Mouse (Mus musculus) embryonic fibroblast, embryonic 13.5 days (primary cell): ENCODE results near the gene Pigz. TPM values are rescaled to one million over a fixed set of nuclear protein-coding genes. Genes with fewer than 3 reads are reported as not detected.
"Not testable (repeated sequence)": the region's sequence is repeated elsewhere in the genome, so short reads cannot be mapped to it uniquely, and the experiment has no call there.

Experiments
- H3K27ac ChIP-seq: 2 replicates; pipeline ENCODE4 v1.5.1; 2012; ENCODE audit warnings: low read length, control low read depth, inconsistent platforms; ENCODE audit not compliant: insufficient read depth
- H3K4me1 ChIP-seq: 2 replicates; pipeline ENCODE4 v1.6.1; 2011; ENCODE audit warnings: low read length; ENCODE audit not compliant: control insufficient read depth, insufficient read depth
- H3K4me3 ChIP-seq: 2 replicates; pipeline ENCODE4 v1.5.1; 2011; ENCODE audit warnings: mild to moderate bottlenecking, control low read depth, low read length; ENCODE audit not compliant: insufficient read depth
- CTCF ChIP-seq: IDR thresholded peaks from 2 replicates; pipeline ENCODE4 v1.5.1; 2011; ENCODE audit warnings: mild to moderate bottlenecking, control low read depth, low read length, moderate library complexity, borderline replicate concordance; ENCODE audit not compliant: insufficient read depth
- POLR2A ChIP-seq: IDR thresholded peaks from 2 replicates; pipeline ENCODE4 v1.6.1; 2011; ENCODE audit warnings: low read depth, mild to moderate bottlenecking, control low read depth, low read length, moderate library complexity
- polyA plus RNA-seq: library from polyadenylated mRNA; stranded (reverse); fragments of >200 nt; gene quantifications from 2 replicates; pipeline ENCODE4 v1.2.4, GENCODE M21; 2011; ENCODE audit warnings: low read depth; ENCODE audit not compliant: missing spikeins, insufficient read length

Gene Pigz
- polyA plus RNA-seq, 1 experiment = not detected

DNA sequence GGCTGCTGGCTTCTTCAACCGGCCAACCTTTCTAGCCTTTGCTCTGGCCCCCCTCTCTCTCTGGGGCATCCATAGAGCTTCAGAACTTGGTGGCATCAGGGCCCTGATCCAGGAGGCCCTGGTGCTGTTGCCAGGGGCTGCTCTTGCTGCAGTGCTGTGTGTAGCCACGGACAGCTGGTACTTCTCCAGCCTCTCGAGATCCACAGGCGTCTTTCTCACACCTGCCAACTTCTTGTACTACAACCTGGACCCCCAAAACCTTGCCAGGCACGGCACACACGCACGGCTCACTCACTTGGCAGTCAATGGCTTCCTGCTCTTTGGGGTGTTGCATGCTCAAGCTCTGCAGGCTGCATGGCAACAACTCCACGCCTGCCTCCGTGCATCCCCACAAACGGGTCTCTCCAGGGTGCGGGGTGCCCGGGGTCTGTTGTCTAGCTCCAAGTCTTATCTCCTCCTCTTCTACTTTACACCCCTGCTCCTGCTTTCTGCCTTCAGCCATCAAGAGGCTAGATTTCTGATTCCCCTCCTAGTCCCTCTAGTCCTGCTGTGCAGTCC, 11.1 kb downstream of the Pigz start:
- H3K4me3 ChIP-seq = no peak overlapping the region
- H3K4me1 ChIP-seq = 0 out of 2 replicates have a peak, but pooled peaks cover 3% of the 10 kb centered on the region
- TF ChIP-seq POLR2A (no peak), CTCF (no peak)
- H3K27ac ChIP-seq = no peak overlapping the region

DNA sequence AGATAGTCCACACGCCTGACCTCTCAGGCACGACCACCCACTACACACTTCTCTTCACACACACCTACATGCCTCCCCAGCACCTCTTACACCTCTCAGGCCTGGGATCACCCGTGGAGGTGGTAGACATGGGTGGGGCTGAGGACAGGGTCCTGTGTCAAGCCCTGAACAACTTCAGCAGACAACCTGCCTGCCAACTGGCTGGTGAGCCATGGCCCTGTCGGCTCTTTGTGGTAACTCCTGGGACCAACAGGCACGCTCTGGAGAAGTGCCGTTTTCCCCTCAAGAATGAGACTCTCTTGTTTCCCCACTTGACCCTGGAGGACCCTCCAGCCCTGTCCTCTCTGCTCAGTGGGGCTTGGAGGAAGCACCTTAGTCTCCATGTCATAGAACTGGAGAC, 11.7 kb downstream of the Pigz start:
- TF ChIP-seq CTCF (no peak), POLR2A (no peak)
- Histone ChIP-seq H3K4me1 (0 out of 2 replicates have a peak, but pooled peaks cover 3% of the 10 kb centered on the region), H3K27ac (no peak overlapping the region), H3K4me3 (no peak overlapping the region)

DNA sequence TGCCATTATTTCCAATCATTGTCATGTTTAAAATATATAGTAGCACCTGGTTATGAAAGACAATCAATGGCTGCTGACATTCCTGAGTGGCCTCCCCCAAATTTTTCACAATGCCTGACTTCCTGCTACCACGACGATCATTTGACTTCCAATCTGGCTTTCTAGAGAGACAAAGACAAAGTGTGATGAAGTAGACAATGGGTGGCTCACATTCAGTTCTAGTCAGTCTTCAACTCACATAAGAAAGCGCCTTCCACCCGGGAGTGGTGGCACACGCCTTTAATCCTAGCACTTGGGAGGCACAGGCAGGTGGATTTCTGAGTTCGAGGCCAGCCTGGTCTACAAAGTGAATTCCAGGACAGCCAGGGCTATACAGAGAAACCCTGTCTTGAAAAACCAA, 12.3 kb downstream of the Pigz start:
- not testable (repeated sequence) for H3K4me3 ChIP-seq, H3K27ac ChIP-seq, H3K4me1 ChIP-seq

DNA sequence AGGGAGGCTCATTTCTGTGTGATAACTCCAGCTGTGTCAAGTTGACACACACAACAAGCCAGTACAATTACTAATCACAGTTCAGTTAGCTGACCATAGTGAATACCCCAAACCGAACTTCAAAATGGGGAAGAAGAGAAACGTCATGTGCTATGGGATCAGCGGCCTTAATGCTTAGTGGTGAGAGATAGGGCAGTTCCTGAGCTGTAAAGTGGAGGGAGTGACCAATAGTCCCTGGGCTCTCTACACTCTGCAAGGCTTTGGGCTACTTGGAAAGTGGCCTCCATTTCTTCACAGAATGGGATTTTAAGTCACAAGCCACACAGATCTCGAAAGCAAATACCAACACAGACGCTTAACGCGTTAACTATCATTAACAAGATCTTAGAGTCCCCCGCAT, 13.7 kb downstream of the Pigz start:
- H3K4me3 ChIP-seq = peak overlapping the region; percentile 75
- TF ChIP-seq POLR2A = no peak
- no peak for TF ChIP-seq CTCF
- H3K27ac ChIP-seq = no peak overlapping the region
- H3K4me1 ChIP-seq = 0 out of 2 replicates have a peak, but pooled peaks cover 3% of the 10 kb centered on the region

DNA sequence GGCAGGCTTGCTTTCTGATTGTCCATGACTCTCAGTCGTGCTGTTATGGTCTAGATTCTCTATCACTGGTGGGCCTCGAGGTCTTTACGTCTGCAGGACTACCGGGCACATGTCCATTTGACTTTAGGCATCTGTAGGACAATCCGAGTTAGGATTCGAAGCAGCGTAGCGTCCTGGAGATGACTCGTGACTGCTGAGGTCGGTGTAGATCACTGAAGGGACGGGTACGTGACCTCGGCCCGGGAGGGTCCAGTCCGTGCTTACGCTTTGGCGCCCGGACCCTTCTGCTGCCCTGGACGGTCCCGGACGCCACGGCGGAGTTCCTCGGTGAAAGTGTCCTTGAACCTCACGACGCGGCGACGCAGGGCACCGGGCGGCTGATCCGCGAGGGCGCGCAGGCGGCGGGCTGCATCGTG, 14.3 kb downstream of the Pigz start:
- H3K4me1 ChIP-seq = 0 out of 2 replicates have a peak, but pooled peaks cover 3% of the 10 kb centered on the region
- H3K4me3 ChIP-seq = peak overlapping the region; percentile 75
- TF ChIP-seq CTCF = no peak
- no peak for TF ChIP-seq POLR2A

DNA sequence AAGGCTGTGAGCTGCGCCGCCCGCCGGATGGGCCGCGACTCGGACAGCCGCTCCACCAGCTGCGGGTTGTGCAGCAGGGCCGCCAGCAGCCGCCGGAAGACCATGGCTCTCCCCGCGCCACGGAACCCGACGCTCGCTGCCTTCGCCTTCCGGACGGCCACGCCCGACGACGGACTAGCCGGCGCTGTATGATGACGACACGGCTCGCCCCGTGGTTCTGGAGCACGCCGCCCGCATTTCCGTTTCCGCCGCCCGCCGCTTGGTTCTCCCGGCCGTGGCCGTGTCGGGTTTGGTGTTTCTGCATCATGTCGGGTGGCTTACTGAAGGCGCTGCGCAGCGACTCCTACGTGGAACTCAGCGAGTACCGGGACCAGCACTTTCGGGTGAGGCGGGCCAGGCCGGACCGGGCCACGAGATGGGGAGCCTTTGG, 14.7 kb downstream of the Pigz start, which contains the start of the genes 0610012G03Rik and Ncbp2:
0610012G03Rik (minus strand) TSS at position 150 of the 430 bp plus-strand sequence.
Ncbp2 (plus strand) TSS at position 169 of the 430 bp plus-strand sequence.
- peak; percentile 83 for TF ChIP-seq POLR2A
- no peak for TF ChIP-seq CTCF
- H3K4me3 ChIP-seq = peak within 1 kb of the TSS; percentile 75
- H3K4me1 ChIP-seq = 0 out of 2 replicates have a peak, but pooled peaks cover 3% of the 10 kb centered on the region
- peak within 1 kb of the TSS; percentile 19; the same call in 1 of the 2 replicates for H3K27ac ChIP-seq

More for the DNA sequence above, 14.3 kb downstream of the Pigz start:
- peak overlapping the region; percentile 19; the same call in 1 of the 2 replicates for H3K27ac ChIP-seq

DNA sequence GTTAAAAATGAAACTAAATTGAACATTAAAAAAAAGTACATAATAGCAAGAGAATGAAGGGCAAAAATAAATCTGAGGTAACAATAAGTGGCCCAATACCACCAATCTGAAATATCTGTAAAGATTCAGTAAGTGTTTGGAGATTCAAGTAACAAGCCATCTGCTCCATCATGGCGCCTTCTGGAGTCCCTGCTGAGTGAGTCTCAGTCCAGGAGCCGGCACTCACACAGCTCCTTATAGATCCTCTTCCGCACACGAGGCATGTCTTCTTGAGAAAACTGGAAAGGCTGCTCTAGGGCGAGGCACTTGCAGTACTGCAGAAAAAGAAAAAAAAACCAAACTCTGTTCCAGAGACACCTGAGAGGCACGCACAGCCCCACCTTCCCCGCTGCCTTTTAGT, 29.6 kb downstream of the Pigz start:
- TF ChIP-seq POLR2A (no peak), CTCF (no peak)
- Histone ChIP-seq H3K4me3 (no peak overlapping the region), H3K4me1 (no peaks in the 10 kb centered on the region), H3K27ac (no peak overlapping the region)

DNA sequence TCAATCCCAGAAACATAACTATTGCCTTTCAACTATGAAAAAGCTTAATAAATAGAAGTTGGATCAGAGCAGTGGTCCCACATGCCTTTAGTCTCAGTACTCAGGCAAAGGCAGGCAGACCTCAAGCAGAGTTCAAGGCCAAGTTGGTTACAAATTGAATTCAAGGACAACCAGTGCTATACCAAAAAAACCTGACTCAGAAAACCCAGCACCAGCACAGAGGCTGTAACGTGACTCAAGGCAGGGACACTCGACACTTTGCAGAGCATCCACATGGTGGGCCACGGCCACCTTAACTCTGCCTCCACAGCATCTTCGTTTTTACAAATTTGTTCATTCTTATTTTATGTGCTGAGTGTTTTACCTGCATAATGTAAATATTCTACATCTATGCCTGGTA, 41.6 kb downstream of the Pigz start:
- H3K27ac ChIP-seq = no peak overlapping the region
- TF ChIP-seq CTCF = no peak
- TF ChIP-seq POLR2A = no peak
- H3K4me1 ChIP-seq = no peaks in the 10 kb centered on the region; the same call in none of the 2 replicates
- no peak overlapping the region for H3K4me3 ChIP-seq

DNA sequence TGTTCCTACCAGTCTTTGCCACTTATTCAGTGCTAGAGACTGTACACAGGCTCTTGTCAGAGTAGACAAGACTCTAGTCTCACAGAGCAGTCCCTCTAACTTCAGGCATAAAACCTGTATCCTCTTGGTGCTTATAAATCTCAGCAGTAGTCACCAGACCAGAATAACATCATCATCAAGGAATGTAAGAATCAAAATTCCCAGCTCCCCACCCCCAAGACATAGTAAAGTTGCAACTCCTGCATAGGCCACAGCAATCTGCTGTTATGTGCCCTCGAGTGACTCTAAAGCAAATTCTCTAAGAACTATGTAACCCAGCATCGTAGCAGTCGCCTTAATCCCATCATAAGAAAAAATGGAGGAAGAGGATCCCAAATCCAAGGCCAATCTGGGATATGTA, 45.9 kb downstream of the Pigz start:
- Histone ChIP-seq H3K27ac (peak overlapping the region; percentile 75), H3K4me1 (no peaks in the 10 kb centered on the region; the same call in none of the 2 replicates)
- TF ChIP-seq CTCF (no peak), POLR2A (no peak)

DNA sequence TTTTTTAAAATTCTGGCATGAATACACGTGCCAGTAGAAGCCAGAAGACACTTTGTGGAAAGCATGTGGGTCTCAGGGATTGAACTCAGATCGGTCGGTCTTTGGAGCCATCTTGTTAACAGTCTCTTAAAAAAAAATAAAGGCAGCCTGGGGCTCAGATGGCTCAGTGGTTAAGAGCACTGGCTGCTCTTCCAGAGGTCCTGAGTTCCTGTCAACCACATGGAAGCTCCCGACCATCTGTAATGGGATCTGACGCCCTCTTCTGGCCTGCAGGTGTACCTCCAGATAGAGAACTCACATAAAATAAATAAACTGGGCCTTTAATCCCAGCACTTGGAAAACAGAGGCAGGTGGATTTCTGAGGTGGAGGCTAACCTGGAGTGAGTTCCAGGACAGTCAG, 47.3 kb downstream of the Pigz start:
- no peaks in the 10 kb centered on the region; the same call in none of the 2 replicates for H3K4me1 ChIP-seq
- TF ChIP-seq CTCF (no peak), POLR2A (no peak)
- H3K4me3 ChIP-seq = no peak overlapping the region
- no peak overlapping the region for H3K27ac ChIP-seq

More for the DNA sequence above, 45.9 kb downstream of the Pigz start:
- H3K4me3 ChIP-seq = no peak overlapping the region

DNA sequence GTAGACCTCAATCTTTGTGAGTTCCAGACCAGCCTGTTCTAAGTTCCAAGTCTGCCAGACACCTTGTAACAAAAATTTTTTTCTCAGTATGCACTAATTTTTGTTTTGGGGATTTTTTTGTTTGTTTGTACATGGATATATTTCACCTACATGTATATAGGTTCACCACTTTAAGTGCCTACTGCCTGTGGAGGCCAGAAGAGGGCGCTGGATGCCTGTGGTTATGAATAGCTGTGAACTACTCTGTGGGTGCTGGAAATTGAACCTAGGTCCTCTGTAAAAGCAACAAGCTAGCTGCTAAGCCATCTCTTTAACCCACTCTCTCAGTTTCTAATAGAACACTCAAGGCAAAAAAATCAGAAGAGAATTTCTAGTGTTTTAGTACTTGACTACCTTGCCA, 58.4 kb downstream of the Pigz start:
- TF ChIP-seq CTCF = 0 out of 2 replicates have a peak, but pooled peaks have one; percentile 7
- no peak for TF ChIP-seq POLR2A
- H3K4me3 ChIP-seq = no peak overlapping the region
- H3K27ac ChIP-seq = no peak overlapping the region
- H3K4me1 ChIP-seq = no peaks in the 10 kb centered on the region
